Mouse (Mus musculus) kidney, embryonic 15.5 days (tissue): ENCODE measurements around the gene Olfr862. TPM values are rescaled to one million over a fixed set of nuclear protein-coding genes. Genes with fewer than 3 reads are reported as not detected.

ENCODE experiments used
- ATAC-seq: fragments of 200-750 bp; cut with Nextera tagmentation; replicated peaks from 2 replicates; pipeline ENCODE4 v1.8.0; 2017; ENCODE audit warnings: moderate TSS enrichment; ENCODE audit not compliant: low FRiP score
- H3K27ac ChIP-seq: fragments of 300-500 bp; sonication (generic); 2 replicates; pipeline ENCODE4 v1.5.1; 2015; ENCODE audit warnings: mild to moderate bottlenecking, inconsistent platforms
- H3K27me3 ChIP-seq: fragments of 300-500 bp; sonication (generic); 2 replicates; pipeline ENCODE4 v1.6.1; 2015; ENCODE audit warnings: inconsistent platforms
- H3K36me3 ChIP-seq: fragments of 300-500 bp; sonication (generic); 2 replicates; pipeline ENCODE4 v1.6.1; 2015; ENCODE audit warnings: inconsistent platforms
- H3K4me1 ChIP-seq: fragments of 300-500 bp; sonication (generic); 2 replicates; pipeline ENCODE4 v1.6.1; 2015; ENCODE audit warnings: inconsistent platforms
- H3K4me2 ChIP-seq: fragments of 300-500 bp; sonication (generic); 2 replicates; pipeline ENCODE4 v1.6.1; 2015; ENCODE audit warnings: moderate library complexity, mild to moderate bottlenecking, inconsistent platforms
- H3K4me3 ChIP-seq: fragments of 300-500 bp; sonication (generic); replicated peaks from 2 replicates; pipeline ENCODE4 v1.5.1; 2015; ENCODE audit warnings: mild to moderate bottlenecking, inconsistent platforms
- H3K9ac ChIP-seq: fragments of 300-500 bp; sonication (generic); 2 replicates; pipeline ENCODE4 v1.6.1; 2015; ENCODE audit warnings: mild to moderate bottlenecking, inconsistent platforms
- H3K9me3 ChIP-seq: fragments of 300-500 bp; sonication (generic); replicated peaks from 2 replicates; pipeline ENCODE4 v1.6.1; 2016; ENCODE audit warnings: inconsistent platforms
- WGBS: fragments of 180-500 bp; shearing (Covaris S2); methylation state at CpG from one replicate; pipeline ENCODE4 v1.1.7; 2015; ENCODE audit warnings: mixed read lengths; 5-methylcytosine and 5-hydroxymethylcytosine counted together
- polyA plus RNA-seq: library from polyadenylated mRNA; unstranded; fragments of >200 nt; fragmentation: Nextera tagmentation; extraction: Ambion mirVana; gene quantifications from 2 replicates; pipeline ENCODE4 v1.2.1, GENCODE M21; 2015

Gene Olfr862
- polyA plus RNA-seq = not detected in 2 replicates

- no peak for ATAC-seq
- no peaks in the 10 kb centered on the region for H3K36me3 ChIP-seq
- no peak within 1 kb of the TSS for H3K27ac ChIP-seq
- H3K9ac ChIP-seq = no peak within 1 kb of the TSS
- no peak within 1 kb of the TSS for H3K4me3 ChIP-seq
- H3K9me3 ChIP-seq = no peaks in the 10 kb centered on the region
- no peak within 1 kb of the TSS for H3K4me2 ChIP-seq
- no peaks in the 10 kb centered on the region for H3K4me1 ChIP-seq
- no peaks in the 10 kb centered on the region for H3K27me3 ChIP-seq
Measured at GRCm38 (mm10) chr9:19887904-19888303, at the start of gene Olfr862. Gene Olfr862, minus strand, starts transcription at chr9:19888004.

GRCm38 (mm10) chr9:19916565-19916964, 28.8 kb upstream of the Olfr862 start, which contains the start of gene Olfr77:
Gene Olfr77, plus strand, starts transcription at chr9:19916865.
- Histone ChIP-seq H3K9me3 (no peaks in the 10 kb centered on the region), H3K4me1 (no peaks in the 10 kb centered on the region), H3K36me3 (no peaks in the 10 kb centered on the region), H3K27me3 (no peaks in the 10 kb centered on the region), H3K4me2 (no peak within 1 kb of the TSS), H3K27ac (no peak within 1 kb of the TSS), H3K9ac (no peak within 1 kb of the TSS), H3K4me3 (no peak within 1 kb of the TSS)
- WGBS = 88% methylated on average over 2 of the region's 2 CpGs
- no peak for ATAC-seq

GRCm38 (mm10) chr9:19911170-19911569, 23.4 kb upstream of the Olfr862 start:
- WGBS = 62% methylated on average over 4 of the region's 4 CpGs
- Histone ChIP-seq H3K4me1 (no peaks in the 10 kb centered on the region), H3K27ac (no peak overlapping the region), H3K9ac (no peak overlapping the region), H3K27me3 (no peaks in the 10 kb centered on the region), H3K9me3 (no peaks in the 10 kb centered on the region; the same call in 1 of the 2 replicates), H3K36me3 (no peaks in the 10 kb centered on the region), H3K4me2 (no peak overlapping the region), H3K4me3 (no peak overlapping the region)
- no peak for ATAC-seq

- no peak within 1 kb of the TSS for H3K27ac ChIP-seq
- 72% methylated on average over 1 of the region's 1 CpGs for WGBS
- no peak within 1 kb of the TSS for H3K4me2 ChIP-seq
- no peaks in the 10 kb centered on the region for H3K9me3 ChIP-seq
- no peaks in the 10 kb centered on the region for H3K27me3 ChIP-seq
- no peaks in the 10 kb centered on the region for H3K36me3 ChIP-seq
- no peak for ATAC-seq
- no peaks in the 10 kb centered on the region for H3K4me1 ChIP-seq
- H3K4me3 ChIP-seq = no peak within 1 kb of the TSS
- no peak within 1 kb of the TSS for H3K9ac ChIP-seq
Measured at GRCm38 (mm10) chr9:19849647-19850046, 38.2 kb downstream of the Olfr862 start, which contains the start of gene Olfr860. Gene Olfr860, minus strand, starts transcription at chr9:19849747.

Other genes starting within 250 kb of the Olfr862 start
- not detected in 2 replicates for gene Olfr857, start 178.6 kb downstream of the Olfr862 start, polyA plus RNA-seq
- gene Olfr58, start 107.7 kb downstream of the Olfr862 start, polyA plus RNA-seq = not detected in 2 replicates
- not detected in 2 replicates for gene Olfr859, start 83.1 kb downstream of the Olfr862 start, polyA plus RNA-seq
- gene Olfr860, start 38.3 kb downstream of the Olfr862 start, polyA plus RNA-seq = not detected in 2 replicates
- 0.23 and 0.32 TPM in 2 replicates for gene Olfr77, start 28.9 kb upstream of the Olfr862 start, polyA plus RNA-seq
- gene Olfr866, start 140.0 kb upstream of the Olfr862 start, polyA plus RNA-seq = not detected in 2 replicates
- gene Olfr867, start 169.6 kb upstream of the Olfr862 start, polyA plus RNA-seq = not detected in 2 replicates
- gene Olfr868, start 210.6 kb upstream of the Olfr862 start, polyA plus RNA-seq = not detected in 2 replicates
- not detected in 2 replicates for gene Olfr869, start 241.0 kb upstream of the Olfr862 start, polyA plus RNA-seq